Mouse (Mus musculus): ENCODE measurements around the gene Anks4b.

Gene Anks4b

GRCm38 (mm10) chr7:120173603-120174244 is at the start of gene Anks4b:
Gene Anks4b, plus strand, starts transcription at chr7:120173858.
- no peak for DNase-seq (ENCODE audit: low read depth, low spot score)

GRCm38 (mm10) chr7:120124844-120125243 is 48.8 kb upstream of the Anks4b start:
- DNase-seq (ENCODE audit: low read depth, low spot score): peak; percentile 68

- no peak for DNase-seq (ENCODE audit: low read depth, low spot score)
Measured at GRCm38 (mm10) chr7:120126976-120127685, 46.5 kb upstream of the Anks4b start.

GRCm38 (mm10) chr7:120127686-120128059 is 46.0 kb upstream of the Anks4b start:
- DNase-seq (ENCODE audit: low read depth, low spot score): peak; percentile 18

- DNase-seq (ENCODE audit: low read depth, low spot score): no peak
Measured at GRCm38 (mm10) chr7:120128951-120129350, 44.7 kb upstream of the Anks4b start.

- no peak for DNase-seq (ENCODE audit: low read depth, low spot score)
Measured at GRCm38 (mm10) chr7:120142743-120143142, 30.9 kb upstream of the Anks4b start.

- DNase-seq (ENCODE audit: low read depth, low spot score): no peak
Measured at GRCm38 (mm10) chr7:120145191-120145590, 28.5 kb upstream of the Anks4b start, which contains the start of gene Zp2. Gene Zp2, minus strand, starts transcription at chr7:120145291.

- no peak for DNase-seq (ENCODE audit: low read depth, low spot score)
Measured at GRCm38 (mm10) chr7:120150257-120150656, 23.4 kb upstream of the Anks4b start.

- no peak for DNase-seq (ENCODE audit: low read depth, low spot score)
Measured at GRCm38 (mm10) chr7:120150898-120151297, 22.8 kb upstream of the Anks4b start.

GRCm38 (mm10) chr7:120156841-120157409 is 16.7 kb upstream of the Anks4b start:
- DNase-seq (ENCODE audit: low read depth, low spot score): no peak

GRCm38 (mm10) chr7:120157575-120158061 is 16.0 kb upstream of the Anks4b start:
- DNase-seq (ENCODE audit: low read depth, low spot score): no peak

- DNase-seq (ENCODE audit: low read depth, low spot score): peak; percentile 93
Measured at GRCm38 (mm10) chr7:120158121-120158613, 15.5 kb upstream of the Anks4b start.

GRCm38 (mm10) chr7:120163581-120164251 is 9.9 kb upstream of the Anks4b start:
- no peak for DNase-seq (ENCODE audit: low read depth, low spot score)

- no peak for DNase-seq (ENCODE audit: low read depth, low spot score)
Measured at GRCm38 (mm10) chr7:120172188-120172700, 1.4 kb upstream of the Anks4b start.

GRCm38 (mm10) chr7:120174723-120175504 is 1.3 kb downstream of the Anks4b start:
- no peak for DNase-seq (ENCODE audit: low read depth, low spot score)

- no peak for DNase-seq (ENCODE audit: low read depth, low spot score)
Measured at GRCm38 (mm10) chr7:120177611-120178010, 4.0 kb downstream of the Anks4b start.

- no peak for DNase-seq (ENCODE audit: low read depth, low spot score)
Measured at GRCm38 (mm10) chr7:120178935-120179334, 5.3 kb downstream of the Anks4b start.

- no peak for DNase-seq (ENCODE audit: low read depth, low spot score)
Measured at GRCm38 (mm10) chr7:120180547-120180946, 6.9 kb downstream of the Anks4b start.

- DNase-seq (ENCODE audit: low read depth, low spot score): no peak
Measured at GRCm38 (mm10) chr7:120181401-120182230, 8.0 kb downstream of the Anks4b start.

- no peak for DNase-seq (ENCODE audit: low read depth, low spot score)
Measured at GRCm38 (mm10) chr7:120182891-120183290, 9.2 kb downstream of the Anks4b start.
